Mouse (Mus musculus) heart, adult 11 months (tissue): ENCODE data around the gene Senp6.
A peak's percentile ranks its signal among the peaks of the same experiment; 100 is the strongest.
"Not testable (repeated sequence)": the region's sequence is repeated elsewhere in the genome, so short reads cannot be mapped to it uniquely, and the experiment has no call there.

Experiments
- DNase-seq: peaks from one replicate; pipeline ENCODE4 v3.0.0; 2022

The Senp6 gene

DNA sequence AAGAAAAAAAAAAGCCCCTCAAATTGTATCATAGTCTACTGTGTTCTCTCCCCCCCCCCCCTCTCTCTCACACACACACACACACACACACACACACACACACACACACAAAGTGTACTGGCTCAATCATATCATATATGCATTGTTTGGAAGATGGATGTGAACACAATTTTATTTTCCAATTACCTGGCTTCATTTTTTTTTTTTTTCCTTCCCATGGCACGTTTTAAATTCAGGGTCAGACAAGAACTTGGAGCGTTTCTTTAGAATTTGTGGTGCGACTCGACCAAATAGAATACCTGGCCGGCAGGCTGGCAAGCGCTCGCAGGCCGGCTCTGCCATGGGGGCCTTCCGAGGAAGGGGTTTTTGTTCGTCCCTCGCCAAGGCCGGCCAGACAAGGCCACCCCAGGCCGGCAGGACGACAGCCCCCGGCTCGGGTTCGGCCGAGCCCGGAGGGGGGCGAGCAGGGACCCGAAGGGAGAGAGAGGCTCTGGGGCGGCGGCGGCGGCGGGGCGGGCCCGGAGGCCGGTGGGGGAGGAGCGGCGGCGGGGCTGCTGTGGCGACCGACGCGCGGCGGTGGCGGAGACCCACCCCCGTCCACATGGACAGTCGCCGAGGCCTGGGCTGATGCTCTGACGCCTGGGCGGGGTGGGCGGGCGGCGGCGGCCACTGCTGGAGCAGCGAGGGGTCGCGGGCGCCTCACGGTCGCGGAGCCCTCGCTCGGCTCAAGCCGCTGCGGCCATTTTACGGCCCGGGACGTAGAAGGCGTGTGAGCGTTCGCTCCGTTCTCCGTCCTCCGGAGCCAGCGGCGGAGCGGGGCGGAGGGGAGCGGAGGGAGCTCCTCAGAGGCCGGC is at the start of gene Senp6:
Gene Senp6 (plus strand): TSS at position 537 of the 854 bp plus-strand sequence.
- peak; percentile 98 for DNase-seq

GRCm38 (mm10) chr9:80020429-80020828 is 46.3 kb upstream of the Senp6 start:
- DNase-seq: no peak

- no peak for DNase-seq
Measured at GRCm38 (mm10) chr9:80021648-80022047, 45.1 kb upstream of the Senp6 start.

- peak; percentile 82 for DNase-seq
Measured at GRCm38 (mm10) chr9:80022821-80023220, 43.9 kb upstream of the Senp6 start.

DNA sequence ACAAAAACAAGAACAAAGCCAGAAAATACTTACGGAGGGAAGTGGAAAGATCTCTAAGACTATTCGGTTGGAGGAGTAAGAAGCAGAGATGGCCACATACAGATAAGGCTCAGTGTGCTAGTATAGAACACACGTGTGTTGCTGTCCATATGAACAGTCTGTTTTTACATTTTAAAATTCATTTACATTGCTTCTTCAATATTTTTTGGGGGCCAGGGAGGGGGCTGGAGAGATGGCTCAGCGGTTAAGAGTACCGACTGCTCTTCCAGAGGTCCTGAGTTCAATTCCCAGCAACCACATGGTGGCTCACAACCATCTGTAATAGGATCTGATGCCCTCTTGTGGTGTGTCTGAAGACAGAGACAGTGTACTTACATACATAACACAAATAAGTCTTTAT is 41.4 kb upstream of the Senp6 start:
- not testable (repeated sequence) for DNase-seq

DNA sequence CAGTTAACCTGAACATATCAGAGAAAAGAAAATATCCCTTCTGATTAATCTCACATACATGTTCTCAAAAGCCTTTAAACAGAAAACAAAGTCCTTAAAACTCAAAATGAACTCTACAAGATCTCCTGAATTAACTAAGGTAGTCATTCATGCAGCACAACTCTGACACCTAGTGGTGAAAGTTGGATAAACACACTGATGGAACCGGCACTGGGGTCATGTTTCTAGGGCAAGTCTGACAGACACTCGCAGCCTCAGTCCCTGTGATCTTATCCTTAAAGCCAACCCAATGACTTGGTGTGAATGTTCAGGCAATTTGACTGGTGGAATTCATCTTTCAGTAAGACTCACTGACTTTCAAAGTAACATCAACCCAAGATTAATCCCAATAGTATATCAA is 40.7 kb upstream of the Senp6 start:
- DNase-seq: peak; percentile 92

DNA sequence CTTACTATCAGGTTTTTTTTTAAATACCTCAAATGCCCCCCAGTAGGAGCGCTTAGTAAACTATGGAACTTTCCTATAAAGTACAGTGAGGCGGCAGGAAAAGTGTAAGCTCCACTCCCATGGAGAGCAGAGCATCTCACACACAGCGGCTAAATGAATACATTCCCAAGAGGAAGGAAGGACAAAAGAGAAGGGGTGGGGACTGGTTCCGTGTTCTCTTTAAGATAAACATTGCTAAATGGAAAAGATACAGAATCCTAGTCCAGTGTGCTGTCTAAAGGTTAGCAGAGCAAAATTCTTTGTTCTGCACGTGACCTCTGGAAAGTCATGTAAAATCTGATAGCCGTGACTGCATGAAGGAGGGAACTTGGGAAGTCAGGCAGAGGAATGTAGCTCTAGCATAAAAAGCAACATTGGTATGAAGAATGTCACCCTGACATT is 40.1 kb upstream of the Senp6 start:
- no peak for DNase-seq

DNA sequence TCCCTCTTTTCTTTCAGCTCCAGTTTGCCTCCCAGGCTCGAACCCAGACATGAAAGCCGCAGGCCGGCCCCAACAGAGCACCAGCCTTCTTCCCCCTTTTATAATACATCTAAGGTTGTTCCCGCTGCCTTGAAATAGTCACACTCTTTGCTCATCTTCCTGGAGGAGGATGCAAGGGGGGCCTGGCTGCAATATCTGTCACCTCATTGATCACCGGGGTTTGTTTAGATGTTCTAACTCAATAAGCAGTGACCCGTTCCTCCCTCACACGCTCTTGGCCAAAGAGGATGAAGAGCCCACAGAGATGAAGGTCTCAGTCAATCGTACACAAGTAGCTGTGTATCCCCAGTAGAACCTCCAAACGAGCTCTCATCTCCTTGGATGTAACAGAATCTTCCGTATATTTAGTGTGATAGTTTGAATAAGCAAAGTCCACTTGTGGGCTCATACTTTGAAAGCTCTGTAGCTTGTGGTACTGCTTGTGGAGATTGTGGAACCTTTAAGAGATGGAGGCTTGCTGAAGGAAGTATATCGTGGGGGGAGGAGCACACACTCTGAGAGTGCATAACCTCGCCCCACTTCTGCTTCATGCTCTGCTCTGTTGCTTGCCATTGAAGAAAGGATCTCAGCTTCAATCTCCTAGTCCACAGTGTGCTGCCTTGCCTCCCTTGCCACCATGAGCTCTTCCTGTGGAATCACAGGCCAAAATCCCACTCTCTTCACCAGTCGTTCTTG is 29.3 kb upstream of the Senp6 start:
- no peak for DNase-seq

GRCm38 (mm10) chr9:80037997-80038383 is 28.7 kb upstream of the Senp6 start:
- DNase-seq: no peak

DNA sequence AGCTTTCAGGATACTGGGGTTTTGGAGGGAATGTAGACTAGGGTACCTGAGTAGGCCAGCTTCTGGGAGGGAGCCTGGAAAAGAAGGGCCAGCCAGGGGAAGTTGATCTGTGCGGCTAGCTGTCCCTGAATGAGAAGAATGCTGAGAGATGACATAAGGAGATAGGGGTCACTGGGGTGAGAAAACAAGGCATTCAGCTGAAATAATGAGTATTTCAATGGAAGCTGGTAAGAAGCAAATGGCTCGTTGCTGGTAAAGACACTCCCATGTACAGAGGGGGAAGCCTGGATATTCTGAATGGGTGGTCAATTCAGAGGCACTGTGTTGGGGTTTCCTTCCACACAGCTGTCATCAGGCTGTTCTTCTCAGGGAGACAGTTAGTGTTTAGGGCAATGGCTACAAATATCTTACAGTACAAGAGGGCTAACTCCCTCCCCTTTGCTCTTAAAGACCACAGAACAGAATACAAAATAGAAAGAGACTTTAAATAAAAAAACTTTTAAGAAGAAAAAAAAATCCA is 27.3 kb upstream of the Senp6 start:
- DNase-seq: no peak

- DNase-seq: not testable (repeated sequence)
Measured at GRCm38 (mm10) chr9:80044301-80044700, 22.4 kb upstream of the Senp6 start.

GRCm38 (mm10) chr9:80049271-80049670 is 17.4 kb upstream of the Senp6 start:
- not testable (repeated sequence) for DNase-seq

DNA sequence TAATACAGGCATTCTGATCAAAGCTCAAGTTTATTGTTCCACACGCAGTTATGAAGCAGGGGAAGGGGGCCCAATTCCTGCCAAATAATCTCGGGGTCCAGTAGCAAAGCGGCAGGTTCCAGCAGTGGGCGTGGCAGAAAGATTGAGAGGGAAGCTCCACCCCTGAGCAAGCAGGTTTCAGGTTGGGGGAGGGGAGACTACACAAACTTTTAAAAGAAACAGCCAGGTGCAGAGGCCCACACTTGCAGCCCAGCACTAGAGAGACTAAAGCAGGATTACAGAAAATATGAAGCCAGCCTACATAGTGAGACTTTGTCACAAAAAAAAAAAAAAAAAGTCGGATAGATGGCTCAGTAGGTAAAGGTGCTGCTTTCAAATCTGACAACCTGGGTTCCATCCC is 13.8 kb upstream of the Senp6 start:
- DNase-seq: no peak

DNA sequence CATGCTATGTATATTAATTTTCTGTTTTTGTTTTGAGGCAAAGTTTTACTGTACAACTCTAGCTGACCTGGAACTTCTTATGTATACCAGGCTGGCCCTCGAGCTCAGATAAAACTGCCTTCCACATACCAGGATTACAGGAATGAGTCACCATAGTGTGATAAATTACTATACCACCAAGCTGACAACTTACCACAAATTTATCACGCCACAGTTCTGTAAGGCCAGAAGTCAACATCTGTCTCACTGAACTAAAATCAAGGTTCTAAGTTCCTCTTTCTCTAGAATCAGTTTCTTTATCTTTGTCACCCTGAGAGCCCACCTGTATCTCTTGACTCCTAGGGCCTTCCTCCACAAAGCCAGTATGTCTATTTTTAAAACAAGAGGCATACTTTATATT is 9.0 kb upstream of the Senp6 start:
- no peak for DNase-seq

- DNase-seq: not testable (repeated sequence)
Measured at GRCm38 (mm10) chr9:80065495-80065894, 1.2 kb upstream of the Senp6 start.

DNA sequence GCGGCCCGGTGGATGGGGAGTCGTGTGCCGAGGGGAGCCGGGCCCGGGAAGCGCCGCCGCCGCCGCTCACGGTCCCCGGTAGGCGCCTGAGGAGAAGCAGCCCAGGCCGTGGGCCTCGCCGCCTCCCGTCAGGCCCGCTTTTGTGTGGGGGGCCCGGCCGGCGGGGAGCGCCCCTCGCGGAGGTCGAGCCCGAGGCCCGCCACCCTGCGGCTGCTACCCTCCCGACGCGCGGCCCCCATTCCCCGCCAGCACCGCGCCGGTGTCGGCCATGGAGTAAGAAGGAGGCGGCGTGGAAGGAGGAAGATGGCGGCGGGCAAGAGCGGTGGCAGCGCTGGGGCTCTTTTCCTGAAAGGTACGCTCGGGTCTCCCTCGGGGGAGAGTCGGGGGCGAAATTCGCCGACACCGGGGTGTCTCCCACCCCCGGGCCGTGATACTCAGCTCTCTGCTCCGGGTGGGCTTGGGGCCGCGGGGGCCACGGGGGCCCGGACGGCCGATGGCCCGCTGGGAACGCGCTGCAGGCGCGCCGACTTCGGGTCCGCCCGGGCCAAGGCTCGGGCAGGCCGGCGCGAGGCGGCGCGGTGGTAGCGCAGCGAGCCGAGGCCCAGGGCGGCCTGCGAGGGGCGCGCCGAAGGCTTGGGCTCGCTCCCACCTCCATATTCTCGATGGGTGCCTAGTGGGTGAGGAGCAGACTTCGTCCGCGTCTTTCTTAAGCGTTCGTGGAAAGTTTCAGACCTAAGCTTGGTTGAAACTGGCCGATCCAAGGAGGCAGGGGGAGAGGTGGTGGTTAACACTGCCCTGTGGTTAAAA is 721 bp downstream of the Senp6 start:
- peak; percentile 96 for DNase-seq

DNA sequence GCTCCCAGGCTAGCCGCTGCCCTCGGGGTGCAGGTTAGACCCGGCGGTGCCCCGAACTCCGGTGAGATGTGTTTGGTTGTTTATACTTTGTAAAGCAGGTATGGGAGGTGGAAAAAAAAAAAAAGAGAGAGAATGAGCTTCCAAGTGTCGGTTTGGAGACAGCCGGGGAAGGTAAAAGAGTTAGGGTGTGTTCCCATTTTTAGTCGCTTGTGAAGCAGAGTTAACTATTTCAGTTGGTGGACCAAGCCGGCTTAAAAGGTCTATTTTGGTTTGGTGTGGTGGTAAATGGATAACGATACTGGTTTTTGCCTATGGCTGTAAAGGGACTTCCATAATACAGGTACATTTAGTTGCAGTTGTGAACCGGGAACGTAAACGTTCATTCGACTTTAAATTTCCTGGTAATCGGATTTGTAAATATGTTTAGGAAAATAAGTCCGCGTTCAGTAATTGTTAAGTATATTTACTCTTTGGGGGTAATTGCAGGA is 1.4 kb downstream of the Senp6 start:
- no peak for DNase-seq

GRCm38 (mm10) chr9:80068735-80069315 is 2.1 kb downstream of the Senp6 start:
- DNase-seq: no peak

- no peak for DNase-seq
Measured at GRCm38 (mm10) chr9:80070026-80070425, 3.3 kb downstream of the Senp6 start.

DNA sequence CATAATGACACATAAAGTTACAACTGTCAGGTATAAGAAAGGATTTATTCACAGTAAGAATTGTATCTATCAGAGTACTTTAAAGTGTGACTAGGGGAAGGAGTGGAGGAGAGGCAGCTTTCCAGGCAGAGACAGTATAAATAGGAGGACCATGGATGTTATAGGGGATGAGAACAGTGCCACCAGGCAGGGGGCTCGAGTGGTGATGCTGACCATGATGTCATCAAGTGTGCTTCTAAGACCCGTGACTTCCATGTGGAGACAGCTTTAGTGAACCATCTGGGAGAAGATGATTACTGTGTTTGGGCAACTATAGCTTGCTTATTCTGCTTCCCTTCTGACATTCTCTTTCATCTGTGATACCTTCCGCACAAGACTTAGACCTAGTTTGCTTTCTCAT is 4.9 kb downstream of the Senp6 start:
- no peak for DNase-seq

DNA sequence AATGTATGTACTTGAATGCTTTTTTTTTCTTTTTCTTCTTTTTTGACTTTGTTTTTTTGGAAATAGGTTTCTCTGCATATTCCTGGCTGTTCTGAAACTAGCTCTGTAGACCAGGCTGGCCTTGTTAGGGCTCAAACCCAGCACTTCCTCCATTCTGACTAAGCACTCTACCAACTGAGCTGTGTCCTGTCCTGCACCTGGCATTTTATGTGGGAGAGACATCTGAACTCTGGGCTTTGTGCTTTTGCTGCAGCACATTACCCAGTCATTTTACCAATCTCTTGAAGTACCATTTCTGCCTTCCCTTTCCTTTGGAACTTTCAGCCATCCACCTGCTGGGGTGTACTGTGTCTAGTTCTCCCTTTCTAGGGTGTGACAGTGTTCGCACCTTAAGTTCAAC is 7.4 kb downstream of the Senp6 start:
- no peak for DNase-seq

DNA sequence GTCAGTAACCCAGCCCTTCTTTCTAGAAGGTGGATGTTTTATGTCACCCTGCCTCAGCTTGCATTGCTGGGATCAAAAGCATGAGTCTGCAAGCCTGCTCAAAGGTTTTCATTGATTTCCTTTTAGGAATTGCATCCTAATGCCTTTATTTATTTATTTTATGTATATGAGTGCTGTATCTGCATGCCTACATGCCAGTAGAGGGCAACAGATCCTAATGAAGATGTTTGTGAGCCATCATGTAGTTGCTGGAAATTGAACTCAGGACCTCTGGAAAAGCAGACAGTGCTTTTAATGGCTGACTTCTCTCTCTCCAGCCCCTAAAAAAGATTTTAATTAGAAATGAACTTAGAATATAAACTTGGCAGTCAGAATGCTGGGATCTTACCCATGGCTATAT is 8.2 kb downstream of the Senp6 start:
- DNase-seq: no peak

GRCm38 (mm10) chr9:80080941-80081340 is 14.2 kb downstream of the Senp6 start:
- no peak for DNase-seq
